Mouse (Mus musculus): ENCODE measurements around the gene Aldh16a1.

DNA sequence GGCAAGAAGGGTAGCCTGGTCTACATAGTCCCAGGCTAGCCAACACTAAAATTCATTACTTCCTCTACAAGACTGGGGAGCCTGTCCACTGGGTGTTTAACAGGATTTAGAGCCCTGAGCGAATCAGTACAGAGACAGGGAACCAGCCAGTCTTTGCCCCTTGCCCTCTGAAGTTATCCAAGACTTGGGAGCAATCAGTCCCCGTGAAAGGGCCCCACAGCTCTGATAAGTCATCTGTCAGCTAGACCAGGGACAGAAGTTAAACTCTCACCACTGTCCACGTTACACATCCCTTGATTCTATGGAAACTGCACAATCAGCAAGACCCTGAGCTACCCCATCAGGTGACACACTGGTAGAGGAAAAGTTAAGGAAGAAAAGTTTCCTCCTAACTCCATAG is 41.9 kb downstream of the Aldh16a1 start:
- TF ChIP-seq EP300 (IDR thresholded peaks at IDR 0.05; ENCODE audit: insufficient read depth, low read depth, low read length) = no peak
- TF ChIP-seq CTCF (IDR thresholded peaks at IDR 0.05; ENCODE audit: low read depth, low read length) = no peak
